Mouse (Mus musculus) kidney, postnatal 4 days (tissue): ENCODE results near the gene Tbc1d8.

Experiments
- DNase-seq, 2 experiments: peaks; one replicate each; pipeline ENCODE4 v3.0.0; 2021; ENCODE audit warnings: mixed read lengths in 2 of 2

Tbc1d8 gene

GRCm38 (mm10) chr1:39478057-39478895, at the start of gene Tbc1d8:
Gene Tbc1d8, minus strand, starts transcription at chr1:39478755.
- DNase-seq: peak; percentile 93 to 95

DNA sequence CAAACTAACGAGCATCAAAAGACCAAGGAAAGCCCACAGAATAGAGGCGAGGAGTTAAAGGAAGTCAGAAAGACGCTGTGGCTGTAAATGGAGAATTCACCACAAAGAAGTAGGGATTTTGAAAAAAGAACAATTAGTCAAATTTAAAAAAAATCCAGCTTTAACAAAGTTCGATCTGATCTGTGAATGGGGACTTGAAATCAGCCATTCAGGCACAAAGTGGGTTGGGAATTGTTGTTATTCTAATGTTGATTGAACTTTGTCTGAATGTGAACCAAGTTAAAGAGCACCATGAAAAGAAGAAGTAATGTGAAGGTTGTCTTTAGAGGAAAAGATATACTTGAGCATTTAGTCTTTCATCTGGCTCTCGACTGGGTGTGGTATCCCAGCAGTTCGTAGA, 49.8 kb upstream of the Tbc1d8 start:
- DNase-seq: no peak

- peak; percentile 89 to 90 for DNase-seq
Observed at GRCm38 (mm10) chr1:39527432-39527831, 48.9 kb upstream of the Tbc1d8 start.

- DNase-seq: no peak
Observed at GRCm38 (mm10) chr1:39526371-39527167, 48.0 kb upstream of the Tbc1d8 start.

- no peak for DNase-seq
Observed at GRCm38 (mm10) chr1:39525763-39526162, 47.2 kb upstream of the Tbc1d8 start.

DNA sequence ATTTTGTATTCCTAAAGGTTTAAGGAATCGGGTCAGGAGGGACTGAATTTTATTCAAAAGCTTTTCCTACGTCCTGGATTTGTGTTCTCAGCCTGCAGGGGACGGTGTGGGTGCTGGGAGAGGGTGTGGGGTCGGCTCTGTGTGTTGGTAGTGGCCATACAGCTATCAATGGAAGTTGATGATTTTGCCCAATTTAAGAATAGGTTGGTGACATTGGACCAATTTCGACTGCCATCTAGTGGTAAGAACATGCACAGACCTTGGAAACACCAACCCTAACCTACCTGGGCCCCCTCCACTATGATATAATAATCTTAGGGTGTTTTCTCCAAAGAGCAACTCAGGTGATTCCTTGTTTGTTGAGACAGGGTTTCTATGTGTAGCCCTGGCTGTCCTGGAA, 44.0 kb upstream of the Tbc1d8 start:
- DNase-seq: peak in 1 of 2 experiments; percentile 34

DNA sequence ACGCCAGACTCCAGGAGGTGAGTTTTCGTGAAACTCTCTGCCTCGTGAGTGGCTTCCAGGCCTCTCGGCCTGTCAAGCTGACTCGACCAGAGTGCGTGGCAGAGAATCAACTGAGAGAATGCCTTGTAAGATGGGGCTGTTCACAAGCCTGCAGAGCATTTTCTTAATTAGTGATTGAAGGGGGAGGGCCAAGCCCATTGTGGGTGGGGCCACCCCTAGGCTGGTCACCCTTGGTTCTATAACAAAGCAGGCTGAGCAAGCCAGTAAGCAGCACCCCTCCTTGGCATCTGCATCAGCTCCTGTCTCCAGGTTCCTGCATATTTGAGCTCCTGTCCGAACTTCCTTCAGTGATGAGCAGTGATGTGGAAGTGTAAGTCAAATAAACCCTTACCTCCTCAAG, 42.8 kb upstream of the Tbc1d8 start:
- no peak for DNase-seq

- no peak for DNase-seq
Observed at GRCm38 (mm10) chr1:39515303-39515991, 36.9 kb upstream of the Tbc1d8 start.

DNA sequence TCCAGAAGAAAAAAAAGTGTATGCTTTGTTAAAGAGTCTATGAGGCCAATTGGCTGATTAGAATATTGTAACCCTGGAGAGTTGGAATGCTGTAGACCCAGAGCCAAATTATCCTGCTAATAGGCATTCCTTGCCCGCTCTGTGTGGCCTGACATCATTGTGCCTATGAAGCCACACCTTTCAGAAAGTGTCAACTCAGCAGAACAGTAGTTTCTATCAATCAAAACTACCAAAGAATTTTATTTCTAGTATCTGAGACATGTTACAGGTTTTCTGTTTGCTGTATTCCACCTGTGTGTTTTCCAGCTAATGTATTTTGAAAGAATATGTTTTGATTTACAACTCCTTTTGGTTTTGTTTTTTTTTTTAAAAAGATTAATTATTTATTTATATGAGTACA, 33.6 kb upstream of the Tbc1d8 start:
- no peak for DNase-seq

DNA sequence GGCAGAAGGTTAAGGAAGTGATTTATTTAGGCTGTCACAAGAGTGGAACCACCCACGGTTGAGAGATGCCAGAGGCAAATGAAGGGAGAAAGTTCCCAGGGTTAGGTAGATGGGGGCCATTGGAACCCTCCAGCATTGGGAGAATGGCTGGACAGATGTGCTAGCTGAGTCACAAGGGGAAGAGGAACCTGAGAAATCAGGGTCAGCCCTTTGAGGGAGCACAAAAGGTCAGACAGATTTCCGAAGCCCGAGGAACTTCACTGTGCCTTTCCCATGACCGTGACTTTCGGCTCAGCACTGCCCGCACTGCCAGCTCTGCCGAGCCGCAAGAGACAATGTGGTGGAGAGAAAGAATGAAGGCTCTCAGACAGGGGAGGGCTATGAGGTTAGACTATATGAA, 33.2 kb upstream of the Tbc1d8 start:
- no peak for DNase-seq

- DNase-seq: no peak
Observed at GRCm38 (mm10) chr1:39505600-39505999, 27.0 kb upstream of the Tbc1d8 start.

DNA sequence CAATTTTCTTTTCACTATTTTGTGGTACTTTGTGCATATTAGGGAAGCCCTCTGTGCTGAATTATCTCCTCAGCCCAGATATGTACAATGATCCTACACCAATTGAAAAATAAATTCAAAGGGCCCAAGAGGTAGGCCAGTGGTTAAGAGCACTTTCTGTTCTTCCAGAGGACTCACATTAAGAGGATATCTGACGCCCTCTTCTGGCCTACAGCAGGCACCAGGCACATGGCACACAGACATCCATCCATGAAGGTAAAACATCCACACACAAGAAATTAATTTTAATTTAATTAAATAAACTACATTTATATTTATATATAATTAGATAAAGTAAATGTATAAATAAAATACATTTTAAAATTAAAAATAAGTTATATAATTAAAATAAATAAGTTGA, 25.7 kb upstream of the Tbc1d8 start:
- DNase-seq: peak in 1 of 2 experiments; percentile 43

DNA sequence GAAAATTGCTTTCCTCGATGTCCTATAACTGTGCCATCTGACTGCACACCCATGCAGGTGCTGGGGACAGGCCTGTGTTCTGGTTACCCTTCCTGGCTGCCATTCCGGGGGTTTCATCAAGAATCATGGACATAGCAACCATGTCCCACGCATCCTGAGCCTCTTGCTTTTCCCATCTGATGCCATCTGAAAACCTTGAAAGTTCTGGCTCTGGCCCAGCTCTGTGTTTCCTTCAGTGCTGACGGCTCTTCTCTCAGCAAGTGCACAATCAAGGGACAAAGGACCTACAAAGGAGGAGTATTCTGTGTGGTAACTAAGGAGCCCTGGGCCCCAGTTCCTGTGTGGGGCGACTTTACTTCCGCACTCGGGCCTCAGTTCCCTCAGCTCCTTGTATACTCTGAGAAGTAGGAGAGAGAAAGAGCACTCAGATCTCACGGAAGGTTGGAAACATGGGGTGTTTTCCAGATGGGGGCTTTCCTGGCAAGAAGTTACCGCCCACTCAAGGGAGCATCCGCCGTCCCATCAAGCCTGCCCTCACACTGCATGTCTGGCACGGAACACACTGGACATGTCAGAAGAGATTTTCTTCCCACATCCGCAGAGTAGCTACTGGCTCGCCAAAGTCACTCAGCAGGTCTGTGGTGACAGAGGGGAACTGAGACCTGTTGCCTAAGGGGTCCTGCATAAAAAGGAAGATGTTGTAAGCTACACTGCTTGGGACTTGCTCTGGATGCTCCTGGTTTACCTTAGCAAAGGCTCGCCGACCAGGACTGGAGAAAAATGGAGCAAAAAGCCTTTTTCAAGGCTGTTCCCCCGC, 24.5 kb upstream of the Tbc1d8 start:
- DNase-seq: no peak

DNA sequence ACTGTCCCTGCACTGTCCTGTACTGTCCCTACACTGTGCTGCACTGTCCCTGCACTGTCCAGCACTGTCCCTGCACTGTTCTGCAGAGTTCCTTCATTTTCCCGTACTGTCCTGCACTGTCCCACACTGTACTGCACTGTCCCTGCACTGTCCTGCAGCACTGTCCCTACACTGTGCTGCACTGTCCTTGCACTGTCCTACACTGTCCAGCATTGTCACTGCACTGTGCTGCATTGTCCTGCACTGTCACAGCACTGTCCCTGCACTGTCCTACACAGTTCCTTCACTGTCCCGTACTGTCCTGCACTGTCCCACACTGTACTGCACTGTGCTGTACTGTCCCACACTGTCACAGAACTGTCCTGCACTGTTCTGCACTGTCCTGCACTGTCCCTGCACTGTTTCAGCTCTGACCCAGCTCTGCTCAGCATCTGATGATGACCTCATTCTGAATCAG, 21.0 kb upstream of the Tbc1d8 start:
- no peak for DNase-seq

GRCm38 (mm10) chr1:39497748-39498147, 19.2 kb upstream of the Tbc1d8 start:
- no peak for DNase-seq

- no peak for DNase-seq
Observed at GRCm38 (mm10) chr1:39496995-39497394, 18.4 kb upstream of the Tbc1d8 start.

DNA sequence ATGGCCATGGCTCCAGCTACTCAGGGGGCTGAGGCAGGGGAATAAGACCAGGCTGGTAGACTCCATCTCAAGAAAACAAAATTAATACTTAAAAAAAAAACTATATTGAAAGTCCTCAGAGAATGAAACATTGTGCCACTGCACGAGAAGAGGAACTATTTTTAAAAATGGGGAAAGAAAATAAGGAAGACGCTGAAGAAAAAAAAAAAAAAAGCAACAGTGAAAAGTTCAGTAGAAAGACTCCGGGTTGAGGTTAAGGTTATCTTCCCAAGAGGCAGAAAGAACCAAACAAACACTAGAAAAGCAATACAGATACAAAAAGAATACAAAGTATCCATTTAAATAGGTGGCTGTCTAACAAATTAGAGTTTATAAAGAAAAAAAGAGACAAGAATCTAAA, 15.1 kb upstream of the Tbc1d8 start:
- no peak for DNase-seq

- DNase-seq: no peak
Observed at GRCm38 (mm10) chr1:39493165-39493564, 14.6 kb upstream of the Tbc1d8 start.

DNA sequence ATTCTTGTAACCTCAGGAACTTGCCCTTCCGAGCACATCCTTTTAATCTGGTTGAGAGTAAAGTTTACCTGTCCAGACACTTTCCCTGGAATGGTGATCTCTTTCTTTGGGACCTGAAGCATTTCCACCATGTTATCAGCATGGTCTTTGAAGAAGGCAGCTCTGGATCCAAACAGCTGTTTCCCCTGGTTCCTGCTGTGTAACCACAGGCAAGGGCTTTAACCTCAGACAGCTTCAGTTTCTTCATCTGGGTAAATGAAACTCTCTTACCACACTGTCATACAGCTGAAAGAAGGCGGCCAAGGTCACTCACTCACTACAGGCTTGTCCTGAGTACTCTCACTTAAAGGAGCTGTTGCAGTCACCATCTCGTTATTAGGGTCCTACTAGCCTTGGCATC, 8.8 kb upstream of the Tbc1d8 start:
- no peak for DNase-seq

GRCm38 (mm10) chr1:39482115-39482815, 3.7 kb upstream of the Tbc1d8 start:
- DNase-seq: no peak

DNA sequence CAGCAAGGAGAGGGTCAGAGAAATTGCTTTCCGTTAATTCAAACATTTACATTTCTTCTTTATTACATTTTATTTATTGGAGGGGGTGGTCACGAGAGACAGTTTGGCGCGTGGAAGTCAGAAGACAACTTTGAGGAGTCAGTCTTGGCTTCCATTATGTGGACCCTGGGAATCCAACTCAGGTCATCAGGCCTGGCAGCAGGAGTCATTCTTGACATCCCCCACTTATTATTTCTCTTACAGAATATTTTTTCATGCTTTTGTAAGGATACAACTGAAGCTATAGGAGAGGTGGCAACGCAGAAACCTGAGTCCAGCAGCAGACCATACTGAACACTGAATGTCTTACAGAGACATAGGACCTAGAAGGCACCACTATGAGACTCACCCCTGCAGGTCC, 699 bp upstream of the Tbc1d8 start:
- DNase-seq: no peak

- DNase-seq: no peak
Observed at GRCm38 (mm10) chr1:39478896-39479200, 293 bp upstream of the Tbc1d8 start.
